Mouse (Mus musculus): ENCODE measurements at regions not wholly inside any gene's neighbourhood (a gene's known extent, or its start where the extent isn't known, plus 50 kb on each side); places are given as distances from the start of the nearest gene placed in this dataset.

DNA sequence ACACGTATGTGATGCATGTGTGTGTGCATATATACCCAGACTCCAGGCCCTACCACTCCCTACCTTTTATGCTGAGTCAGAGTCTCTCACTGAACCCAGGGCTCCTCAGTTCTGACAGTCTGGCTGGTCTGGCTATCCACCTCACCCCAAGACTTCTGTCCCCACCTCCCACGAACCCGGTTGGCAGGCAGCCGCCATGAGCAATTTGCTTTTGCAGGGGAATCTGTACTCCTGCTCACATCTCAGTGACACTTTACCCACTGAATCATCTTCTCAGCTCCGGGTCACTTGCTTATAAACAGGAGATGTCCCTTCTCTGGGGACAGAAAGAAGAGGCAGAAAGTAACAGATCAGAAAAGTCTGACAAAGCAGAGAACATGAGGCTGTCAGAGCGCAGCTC lies 193.0 kb downstream of the Cdc5l start:
- DNase-seq, result no peak

DNA sequence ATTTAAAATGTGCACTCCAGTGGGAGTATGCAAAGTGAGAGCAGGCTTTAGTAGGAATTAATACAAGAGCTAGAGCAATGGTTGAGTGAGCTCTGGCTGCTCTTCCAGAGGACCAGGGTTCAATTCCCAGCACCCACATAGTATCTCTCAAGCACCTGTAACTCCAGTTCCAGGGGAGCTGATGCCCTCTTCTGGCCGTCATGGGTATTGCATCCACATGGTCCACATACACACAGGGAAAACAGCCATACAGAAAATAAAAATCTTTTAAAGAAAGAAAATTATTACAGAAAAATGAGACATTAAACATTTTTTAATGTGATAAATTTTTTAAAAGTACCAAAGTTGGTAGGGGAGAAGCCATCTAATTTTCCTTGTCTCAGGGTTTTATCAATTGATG lies 196.3 kb downstream of the Cdc5l start:
- no peak for DNase-seq

DNA sequence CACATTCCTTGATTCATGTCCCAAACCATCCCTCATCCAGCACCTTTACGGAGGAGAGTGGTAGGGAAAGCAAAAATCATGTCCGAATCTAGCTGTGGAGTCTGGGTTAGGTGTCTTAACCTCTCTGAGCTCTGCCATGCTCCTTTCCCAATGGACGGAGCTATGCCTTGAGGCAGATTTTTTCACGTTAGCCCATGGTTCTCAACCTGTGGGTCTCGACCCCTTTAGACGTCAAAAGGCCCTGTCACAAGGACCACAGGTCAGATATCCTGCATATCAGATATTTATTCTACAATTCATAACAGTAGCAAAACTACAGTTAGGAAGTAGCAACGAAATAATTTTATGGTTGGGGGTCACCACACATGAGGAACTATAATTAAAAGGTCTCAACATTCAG lies 198.1 kb downstream of the Cdc5l start:
- no peak for DNase-seq

DNA sequence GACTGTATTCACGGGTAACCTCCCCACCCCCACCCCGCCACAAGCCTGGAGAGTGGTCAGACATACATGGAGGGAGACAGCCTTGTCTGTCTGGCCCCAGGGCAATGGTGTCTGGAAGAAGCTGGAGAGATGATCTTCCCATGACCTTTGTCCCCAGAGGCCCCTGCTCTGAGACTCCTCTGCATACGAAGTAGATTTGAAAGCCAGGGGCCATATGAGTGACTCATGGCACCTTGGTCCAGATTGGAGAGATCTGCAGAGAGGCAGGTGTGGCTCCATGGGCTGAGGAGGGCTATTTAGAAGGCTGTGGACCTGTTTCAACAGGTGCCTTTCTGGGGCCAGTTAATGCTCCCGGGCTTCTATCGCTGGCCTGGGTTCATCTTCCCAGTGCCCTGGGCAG lies 200.7 kb downstream of the Cdc5l start:
- DNase-seq, result no peak

DNA sequence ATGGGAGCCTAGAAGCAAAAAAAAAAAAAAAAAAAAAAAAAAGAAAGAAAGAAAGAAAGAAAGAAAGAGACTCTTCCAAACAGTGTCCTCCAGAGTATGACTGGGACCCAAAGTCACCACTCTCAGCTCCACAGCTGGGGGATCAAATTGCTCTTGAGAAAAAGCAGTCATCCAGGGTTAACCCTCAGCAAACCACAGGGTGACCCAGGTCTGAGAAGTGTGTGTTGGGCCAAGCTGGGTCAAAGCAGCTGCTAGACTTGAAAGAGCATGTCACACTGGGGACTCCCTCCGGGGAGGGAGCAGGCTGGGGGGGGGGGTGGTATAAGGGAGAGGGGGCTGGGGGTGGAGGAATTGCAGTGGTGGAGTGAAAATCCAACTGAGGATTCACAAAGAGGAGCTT lies 206.3 kb downstream of the Cdc5l start:
- no peak for DNase-seq

DNA sequence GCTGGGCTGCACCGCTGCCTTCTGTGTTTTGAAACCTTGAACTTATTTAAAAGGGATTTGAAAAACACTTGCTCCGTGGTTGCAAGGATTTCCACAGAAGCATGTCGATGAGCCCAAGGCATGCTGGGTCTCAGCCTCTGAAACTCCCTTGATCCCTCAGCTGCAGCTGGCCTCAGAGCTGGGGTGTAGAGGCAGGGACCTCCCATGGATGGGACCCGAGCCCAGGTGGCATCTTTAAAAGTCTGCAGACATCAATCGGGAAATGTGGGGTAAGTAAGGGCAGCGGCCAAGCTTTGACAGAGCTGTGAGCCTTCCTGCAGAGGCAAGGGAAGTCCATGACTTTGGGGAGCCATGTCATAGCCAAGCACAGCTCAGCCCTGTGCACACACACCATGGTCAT lies 207.1 kb downstream of the Cdc5l start:
- DNase-seq, result no peak

DNA sequence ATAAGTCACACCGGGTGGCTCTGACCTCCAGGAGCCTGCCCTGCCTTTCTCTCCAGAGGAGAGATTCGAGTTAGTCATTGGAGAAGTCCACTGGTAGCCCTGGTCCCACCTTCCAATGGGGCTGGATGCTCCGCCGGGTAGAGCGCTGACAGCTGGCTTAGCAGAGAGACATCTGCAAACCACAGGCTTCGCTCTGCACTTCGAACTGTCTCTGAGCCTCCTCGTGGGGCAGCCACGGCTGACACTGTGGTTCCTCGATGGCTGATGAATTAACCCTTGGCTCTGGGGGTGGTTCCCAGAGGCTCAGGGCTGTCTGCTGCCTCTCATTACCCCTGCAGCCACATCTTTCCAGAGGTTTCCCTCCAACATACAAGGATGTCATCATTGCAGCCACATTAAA lies 211.9 kb downstream of the Cdc5l start:
- DNase-seq, result no peak

DNA sequence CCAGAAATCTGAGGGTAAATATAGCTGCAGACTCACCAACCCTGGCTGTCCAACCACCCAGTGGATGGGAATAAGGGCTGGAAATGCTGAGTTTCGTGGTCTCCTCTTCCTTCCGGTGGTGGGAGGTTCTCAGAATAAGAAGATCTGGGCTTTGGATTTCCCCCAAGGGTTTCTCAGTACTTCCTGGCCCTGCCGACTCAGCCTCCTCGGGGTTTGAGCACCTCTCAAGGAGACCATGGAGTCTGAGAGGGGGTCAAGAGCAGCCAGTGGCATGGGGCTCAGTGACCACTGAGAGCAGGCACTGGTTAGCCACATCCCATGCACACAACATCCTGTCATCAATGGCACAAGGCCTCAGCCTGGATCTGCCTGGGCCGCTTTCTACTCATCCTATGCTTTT lies 216.4 kb downstream of the Cdc5l start:
- no peak for DNase-seq

DNA sequence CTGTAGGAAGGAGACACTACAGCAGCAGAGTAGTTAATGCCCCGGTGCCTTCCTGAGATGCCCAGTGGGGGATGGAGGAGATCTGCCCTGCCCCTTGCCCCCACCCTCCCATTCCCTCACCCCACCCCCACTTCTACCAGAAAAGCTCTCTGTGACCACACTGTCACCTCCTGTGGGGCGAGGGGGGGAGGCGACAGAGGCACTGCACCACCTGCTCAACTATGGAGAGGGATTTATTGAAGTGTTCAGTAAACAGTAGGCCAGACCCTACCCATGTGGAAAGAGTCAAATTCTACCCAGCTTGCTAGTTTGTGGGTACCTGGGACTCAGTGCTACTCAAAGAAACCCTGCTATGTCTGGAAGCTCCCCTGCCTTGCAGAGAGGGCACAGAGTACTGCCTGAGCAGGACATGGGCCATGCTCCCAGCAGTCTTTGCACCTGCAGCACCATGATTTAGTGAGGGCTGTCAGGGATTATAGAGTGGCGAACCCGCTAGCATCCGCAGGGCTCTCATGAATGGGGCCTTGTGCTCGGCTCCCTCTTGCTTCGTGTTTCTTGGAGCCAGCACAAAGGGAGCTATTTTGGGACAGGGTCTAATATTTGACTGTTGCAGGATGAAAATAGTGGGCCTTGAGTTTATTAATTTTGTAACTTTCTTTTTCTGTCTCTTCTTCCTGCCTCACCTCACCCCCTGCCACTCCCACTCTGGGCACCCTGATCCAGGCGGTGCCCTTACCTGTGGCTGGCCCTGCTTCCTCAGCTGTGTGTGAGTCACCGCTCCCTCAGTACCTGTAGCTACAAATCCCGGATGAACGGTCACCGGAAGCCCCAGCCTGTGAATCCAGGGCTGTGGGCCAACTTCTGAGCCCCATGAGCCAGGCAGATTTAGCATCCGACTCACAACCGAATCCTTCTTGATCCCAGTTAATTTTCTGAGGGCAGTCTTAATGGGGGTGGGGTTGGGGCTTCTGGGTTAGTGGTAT lies 218.2 kb downstream of the Cdc5l start:
- DNase-seq, result no peak

DNA sequence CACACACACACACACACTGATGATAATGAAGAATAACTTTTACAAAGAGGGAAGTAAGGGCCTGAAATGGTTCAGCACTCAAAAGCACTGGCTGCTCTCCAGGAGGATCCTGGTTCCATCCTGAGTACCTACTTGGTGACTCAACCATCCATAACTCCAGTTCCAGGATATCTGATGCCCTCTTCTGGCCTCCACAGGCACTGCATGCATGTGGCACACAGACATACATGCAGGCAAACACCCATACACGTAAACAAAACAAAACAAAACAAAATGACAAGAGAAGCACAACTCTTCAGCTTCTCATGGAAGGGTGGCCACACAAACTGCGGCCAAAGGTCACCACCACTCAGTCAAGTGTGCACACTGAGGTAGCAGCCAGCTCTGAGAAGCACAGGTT lies 222.6 kb downstream of the Cdc5l start:
- no peak for DNase-seq

DNA sequence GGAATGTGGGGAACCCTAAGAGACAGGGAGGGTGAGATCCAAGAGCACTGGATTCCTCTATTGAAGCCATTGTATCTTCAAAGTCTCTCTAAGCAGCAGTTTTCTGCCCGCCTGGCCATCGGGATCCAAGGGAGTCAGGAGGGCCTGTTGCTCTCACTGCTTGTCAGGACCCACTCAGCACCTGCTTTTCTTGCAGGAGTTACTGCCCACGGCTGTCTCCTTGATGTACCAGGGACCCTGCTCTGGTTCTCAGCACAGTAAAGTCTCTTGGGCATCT lies 224.2 kb downstream of the Cdc5l start:
- DNase-seq, result no peak

DNA sequence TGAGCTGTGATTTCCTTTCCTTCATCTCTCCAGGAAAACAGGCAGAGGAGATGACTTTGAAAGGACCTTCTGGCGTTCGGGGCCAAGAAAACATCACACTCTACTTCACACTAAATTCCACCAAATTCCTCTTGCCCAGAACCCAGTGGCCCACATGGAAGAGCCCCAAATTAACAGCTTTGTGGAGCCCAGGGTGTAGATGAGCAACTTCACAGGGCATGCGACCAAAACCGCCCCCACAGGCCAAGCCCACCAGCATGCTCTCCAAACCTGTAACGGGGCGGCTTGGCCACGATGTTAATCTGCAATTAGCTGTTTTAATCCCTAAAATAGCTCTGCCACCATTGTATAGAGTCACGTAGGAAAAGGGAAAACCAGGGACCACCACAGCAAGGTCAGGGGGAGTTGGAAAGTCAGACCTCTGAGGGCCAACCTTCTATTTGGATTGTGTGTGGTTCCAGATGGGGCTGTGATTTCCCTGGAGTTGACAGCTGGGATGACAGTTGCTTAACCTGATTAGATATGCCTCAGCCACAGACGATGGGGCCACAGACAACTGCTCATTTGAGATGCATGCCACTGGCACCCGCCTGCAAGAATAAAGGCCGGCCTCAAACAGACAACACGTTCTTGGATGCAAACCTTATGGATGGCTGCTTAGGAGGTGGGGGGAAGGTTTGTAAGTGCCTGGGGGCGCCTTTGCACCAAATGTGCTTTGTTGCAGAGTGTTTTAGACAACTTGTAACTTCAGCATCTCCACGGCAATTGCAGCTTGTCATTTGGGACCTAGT lies 224.7 kb downstream of the Cdc5l start:
- no peak for DNase-seq

DNA sequence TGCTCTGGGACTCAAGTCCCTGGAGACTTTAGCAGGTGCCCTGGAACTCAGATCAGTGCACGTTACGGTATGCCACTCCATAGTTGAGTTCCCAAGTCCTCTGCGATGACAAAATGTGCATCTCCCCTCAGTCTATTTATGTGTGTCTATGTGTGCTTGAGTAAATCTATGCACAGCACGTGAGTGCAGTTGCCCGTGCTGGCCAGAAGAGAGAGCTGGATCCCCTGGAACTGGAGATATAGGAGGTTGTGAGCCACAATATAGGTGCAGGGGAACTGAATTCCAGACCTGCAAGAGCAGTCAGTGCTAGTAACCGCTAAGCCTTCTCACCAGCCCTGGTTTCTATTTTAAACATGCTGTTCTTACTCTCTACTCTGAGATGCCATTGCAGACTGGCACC lies 237.8 kb downstream of the Cdc5l start:
- DNase-seq, result no peak

DNA sequence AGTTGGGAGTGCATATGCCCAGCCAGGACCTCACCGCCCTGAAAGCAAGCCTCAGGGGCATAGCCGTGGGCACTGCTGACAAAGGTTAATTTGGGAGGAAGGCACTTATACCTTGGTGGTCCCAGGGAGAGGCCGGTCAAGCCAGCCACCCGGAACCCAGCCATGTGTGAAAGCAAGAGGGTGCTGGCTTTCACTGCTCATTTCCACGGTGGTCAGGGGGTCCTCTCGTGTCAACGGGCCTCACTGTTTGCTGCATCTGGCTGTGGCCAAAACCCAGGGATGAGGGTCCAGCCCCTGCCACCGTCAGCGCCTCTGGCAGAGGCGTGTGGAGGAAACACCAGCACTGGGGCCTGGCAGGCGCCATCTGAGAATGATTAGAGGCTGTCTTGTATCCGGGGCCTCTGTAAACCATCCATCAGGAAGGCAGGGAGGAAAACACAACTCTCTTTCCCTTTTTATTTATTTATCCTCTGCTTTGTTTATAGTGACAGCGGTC lies 238.7 kb downstream of the Cdc5l start:
- no peak for DNase-seq

DNA sequence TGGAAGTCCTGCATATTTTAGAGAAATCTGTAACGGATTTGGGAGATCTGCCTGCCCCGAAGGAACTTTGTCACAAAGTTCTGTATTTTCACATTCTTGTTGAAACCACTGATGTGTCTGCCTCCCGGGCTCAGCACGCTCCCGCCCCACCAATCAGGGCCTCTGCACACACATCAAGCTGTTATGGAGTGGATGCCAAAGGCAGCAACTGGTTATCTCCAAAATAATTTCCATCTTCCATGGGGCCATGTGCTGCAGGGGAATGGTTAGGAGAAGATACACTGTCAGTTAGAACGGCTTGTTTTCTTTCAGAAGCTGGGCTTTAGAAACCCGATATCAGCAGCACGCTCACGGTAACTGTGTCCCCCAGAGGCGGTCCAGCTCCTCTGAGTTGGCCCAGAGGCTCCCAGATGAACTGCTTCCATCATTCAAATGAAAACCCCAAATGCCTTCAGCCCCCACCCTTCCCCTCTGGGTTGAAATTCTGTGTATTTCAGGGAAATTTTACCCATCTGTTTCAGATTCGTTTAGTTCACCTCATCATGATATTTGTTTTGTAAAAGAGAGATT lies 240.0 kb downstream of the Cdc5l start:
- no peak for DNase-seq

DNA sequence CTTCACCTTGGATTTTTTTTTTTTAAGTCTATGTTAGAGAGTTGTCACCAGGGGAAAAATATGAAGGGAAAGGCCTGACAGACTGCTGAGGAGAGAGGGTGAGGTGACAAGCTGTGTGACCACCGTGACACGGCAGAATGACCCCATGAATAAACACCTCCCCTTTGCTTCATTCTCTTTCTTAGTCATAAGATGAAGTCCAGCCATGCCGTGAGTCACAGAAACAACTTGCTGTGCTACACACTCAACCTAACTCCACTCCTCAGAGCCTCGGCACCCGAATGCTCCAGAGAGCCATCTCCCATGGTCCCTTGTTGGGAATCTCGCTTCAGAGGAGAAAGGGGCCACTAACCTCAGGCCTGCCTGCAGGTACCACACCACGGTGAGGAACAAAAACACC lies 246.1 kb downstream of the Cdc5l start:
- no peak for DNase-seq

DNA sequence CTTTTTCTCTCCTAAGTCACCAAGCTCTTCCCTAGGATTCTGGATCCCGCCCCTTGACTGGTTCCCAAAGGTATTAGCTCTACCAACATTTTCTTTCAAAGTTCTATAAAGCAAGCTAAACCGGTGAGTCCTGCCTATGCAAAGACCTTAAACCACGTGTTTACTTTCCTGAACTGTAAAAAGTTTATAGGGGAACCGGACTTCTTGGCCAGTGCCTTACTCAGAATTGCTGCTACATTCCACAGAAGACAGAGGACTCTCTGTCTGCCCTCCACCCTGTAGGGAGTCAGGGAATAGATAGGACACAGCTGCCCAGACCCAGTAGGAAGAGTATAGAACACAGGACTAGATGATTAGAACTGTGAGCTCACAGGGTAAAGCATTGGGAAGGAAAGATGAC lies 257.2 kb downstream of the Cdc5l start:
- DNase-seq, result no peak

DNA sequence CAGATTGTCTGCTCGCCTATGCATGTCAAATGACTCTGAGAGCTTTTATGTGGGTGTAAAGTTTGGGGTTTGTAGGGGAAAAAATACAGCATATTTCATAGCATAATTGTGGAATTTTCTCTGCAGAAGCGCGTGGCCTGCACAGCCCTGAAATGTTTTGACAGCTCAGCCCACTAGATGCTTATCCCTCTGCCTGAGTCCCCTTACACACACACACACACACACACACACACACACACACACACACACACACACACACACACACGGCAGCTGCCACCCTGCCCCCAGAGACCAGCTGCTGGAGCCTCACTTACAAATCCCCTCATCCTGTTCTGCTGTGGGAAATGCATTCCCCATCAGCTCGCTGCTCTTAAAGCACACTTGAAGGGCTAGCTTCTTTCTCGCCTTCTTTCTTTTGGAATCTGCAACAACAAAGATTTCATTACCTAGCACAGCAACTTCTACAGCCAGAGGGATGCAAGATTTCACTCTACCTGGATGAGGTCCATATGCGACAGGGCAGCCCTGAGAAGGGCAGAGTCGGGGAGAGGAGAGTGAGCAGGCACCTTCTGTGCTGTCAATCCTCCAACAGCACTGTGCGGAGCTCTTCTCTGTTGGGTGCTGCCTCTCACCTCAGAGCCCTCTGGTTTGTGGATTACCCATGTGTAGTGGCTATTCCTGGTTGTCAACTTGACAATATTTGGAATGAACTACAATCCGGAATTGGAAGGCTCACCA lies 264.1 kb downstream of the Cdc5l start:
- no peak for DNase-seq
